Mouse (Mus musculus): ENCODE measurements at regions not wholly inside any gene's neighbourhood (a gene's known extent, or its start where the extent isn't known, plus 50 kb on each side); places are given as distances from the start of the nearest gene placed in this dataset.

GRCm38 (mm10) chr13:44615696-44616095, 113.6 kb upstream of the Jarid2 start:
- TF ChIP-seq GATA1 (IDR thresholded peaks at IDR 0.05; ENCODE audit: low read length) (no peak), TAL1 (IDR thresholded peaks at IDR 0.05; ENCODE audit: low read length) (no peak)
- Histone ChIP-seq H3K36me3 (ENCODE audit: control insufficient read depth) (no peaks in the 10 kb centered on the region), H3K9me3 (ENCODE audit: control insufficient read depth, low read length) (no peaks in the 10 kb centered on the region), H3K4me1 (ENCODE audit: control insufficient read depth) (peaks cover 1% of the 10 kb centered on the region), H3K27me3 (ENCODE audit: control insufficient read depth) (no peaks in the 10 kb centered on the region), H3K4me3 (replicated peaks) (no peak overlapping the region)

GRCm38 (mm10) chr13:44618368-44618767, 110.9 kb upstream of the Jarid2 start:
- Histone ChIP-seq H3K27me3 (ENCODE audit: control insufficient read depth) (no peaks in the 10 kb centered on the region), H3K4me1 (ENCODE audit: control insufficient read depth) (no peaks in the 10 kb centered on the region), H3K9me3 (ENCODE audit: control insufficient read depth, low read length) (no peaks in the 10 kb centered on the region), H3K4me3 (replicated peaks) (no peak overlapping the region), H3K36me3 (ENCODE audit: control insufficient read depth) (no peaks in the 10 kb centered on the region)
- no peak for TF ChIP-seq GATA1 (IDR thresholded peaks at IDR 0.05; ENCODE audit: low read length)
- TF ChIP-seq TAL1 (IDR thresholded peaks at IDR 0.05; ENCODE audit: low read length), result no peak

GRCm38 (mm10) chr13:44622661-44623355, 106.5 kb upstream of the Jarid2 start:
- no peaks in the 10 kb centered on the region for H3K27me3 ChIP-seq (ENCODE audit: control insufficient read depth)
- peaks cover 3% of the 10 kb centered on the region; the same call in 1 of the 2 replicates for H3K4me1 ChIP-seq (ENCODE audit: control insufficient read depth)
- no peak overlapping the region for H3K4me3 ChIP-seq (replicated peaks)
- H3K36me3 ChIP-seq (ENCODE audit: control insufficient read depth), result no peaks in the 10 kb centered on the region
- TF ChIP-seq TAL1 (IDR thresholded peaks at IDR 0.05; ENCODE audit: low read length), result no peak
- no peak for TF ChIP-seq GATA1 (IDR thresholded peaks at IDR 0.05; ENCODE audit: low read length)
- H3K9me3 ChIP-seq (ENCODE audit: control insufficient read depth, low read length), result no peaks in the 10 kb centered on the region

GRCm38 (mm10) chr13:44624716-44625115, 104.6 kb upstream of the Jarid2 start:
- TF ChIP-seq TAL1 (IDR thresholded peaks at IDR 0.05; ENCODE audit: low read length) (no peak), GATA1 (IDR thresholded peaks at IDR 0.05; ENCODE audit: low read length) (no peak)

GRCm38 (mm10) chr13:44625792-44626191, 103.5 kb upstream of the Jarid2 start:
- Histone ChIP-seq H3K4me1 (ENCODE audit: control insufficient read depth) (peaks cover 3% of the 10 kb centered on the region; the same call in 1 of the 2 replicates), H3K4me3 (replicated peaks) (no peak overlapping the region), H3K36me3 (ENCODE audit: control insufficient read depth) (no peaks in the 10 kb centered on the region), H3K27me3 (ENCODE audit: control insufficient read depth) (no peaks in the 10 kb centered on the region), H3K9me3 (ENCODE audit: control insufficient read depth, low read length) (no peaks in the 10 kb centered on the region)
- TF ChIP-seq GATA1 (IDR thresholded peaks at IDR 0.05; ENCODE audit: low read length), result no peak
- no peak for TF ChIP-seq TAL1 (IDR thresholded peaks at IDR 0.05; ENCODE audit: low read length)

More at GRCm38 (mm10) chr13:44624716-44625115, 104.6 kb upstream of the Jarid2 start:
- peaks cover 3% of the 10 kb centered on the region; the same call in 1 of the 2 replicates for H3K4me1 ChIP-seq (ENCODE audit: control insufficient read depth)
- no peaks in the 10 kb centered on the region for H3K36me3 ChIP-seq (ENCODE audit: control insufficient read depth)
- no peaks in the 10 kb centered on the region for H3K9me3 ChIP-seq (ENCODE audit: control insufficient read depth, low read length)
- H3K4me3 ChIP-seq (replicated peaks), result no peak overlapping the region
- H3K27me3 ChIP-seq (ENCODE audit: control insufficient read depth), result no peaks in the 10 kb centered on the region

GRCm38 (mm10) chr13:44626806-44627205, 102.5 kb upstream of the Jarid2 start:
- Histone ChIP-seq H3K36me3 (ENCODE audit: control insufficient read depth) (no peaks in the 10 kb centered on the region), H3K4me3 (replicated peaks) (no peak overlapping the region), H3K27me3 (ENCODE audit: control insufficient read depth) (no peaks in the 10 kb centered on the region; the same call in 1 of the 2 replicates), H3K4me1 (ENCODE audit: control insufficient read depth) (peaks cover 3% of the 10 kb centered on the region; the same call in 1 of the 2 replicates), H3K9me3 (ENCODE audit: control insufficient read depth, low read length) (no peaks in the 10 kb centered on the region)
- TF ChIP-seq TAL1 (IDR thresholded peaks at IDR 0.05; ENCODE audit: low read length) (no peak), GATA1 (IDR thresholded peaks at IDR 0.05; ENCODE audit: low read length) (no peak)

- Histone ChIP-seq H3K9me3 (ENCODE audit: control insufficient read depth, low read length) (no peaks in the 10 kb centered on the region; the same call in 1 of the 2 replicates), H3K27me3 (ENCODE audit: control insufficient read depth) (peaks cover 10% of the 10 kb centered on the region), H3K4me3 (replicated peaks) (no peak overlapping the region), H3K4me1 (ENCODE audit: control insufficient read depth) (peaks cover 2% of the 10 kb centered on the region), H3K36me3 (ENCODE audit: control insufficient read depth) (no peaks in the 10 kb centered on the region)
- TF ChIP-seq GATA1 (IDR thresholded peaks at IDR 0.05; ENCODE audit: low read length) (no peak), TAL1 (IDR thresholded peaks at IDR 0.05; ENCODE audit: low read length) (no peak)
These were observed 99.2 kb upstream of the Jarid2 start for GRCm38 (mm10) chr13:44630061-44630460.

GRCm38 (mm10) chr13:44634616-44635015, 94.7 kb upstream of the Jarid2 start:
- Histone ChIP-seq H3K4me1 (ENCODE audit: control insufficient read depth) (peaks cover 5% of the 10 kb centered on the region), H3K36me3 (ENCODE audit: control insufficient read depth) (no peaks in the 10 kb centered on the region), H3K9me3 (ENCODE audit: control insufficient read depth, low read length) (no peaks in the 10 kb centered on the region; the same call in 1 of the 2 replicates), H3K27me3 (ENCODE audit: control insufficient read depth) (peaks cover 21% of the 10 kb centered on the region), H3K4me3 (replicated peaks) (no peak overlapping the region)
- no peak for TF ChIP-seq GATA1 (IDR thresholded peaks at IDR 0.05; ENCODE audit: low read length)
- no peak for TF ChIP-seq TAL1 (IDR thresholded peaks at IDR 0.05; ENCODE audit: low read length)

GRCm38 (mm10) chr13:44635221-44636007, 93.9 kb upstream of the Jarid2 start:
- H3K36me3 ChIP-seq (ENCODE audit: control insufficient read depth), result no peaks in the 10 kb centered on the region
- H3K27me3 ChIP-seq (ENCODE audit: control insufficient read depth), result peaks cover 21% of the 10 kb centered on the region
- H3K4me3 ChIP-seq (replicated peaks), result no peak overlapping the region
- H3K4me1 ChIP-seq (ENCODE audit: control insufficient read depth), result peaks cover 5% of the 10 kb centered on the region
- no peak for TF ChIP-seq TAL1 (IDR thresholded peaks at IDR 0.05; ENCODE audit: low read length)
- TF ChIP-seq GATA1 (IDR thresholded peaks at IDR 0.05; ENCODE audit: low read length), result no peak
- H3K9me3 ChIP-seq (ENCODE audit: control insufficient read depth, low read length), result no peaks in the 10 kb centered on the region; the same call in 1 of the 2 replicates

Measured in erythroblast, embryonic 14.5 days (primary cell).